Comparison of ENCODE assay signal across 1 mouse cellular context in the genomic region with DNA sequence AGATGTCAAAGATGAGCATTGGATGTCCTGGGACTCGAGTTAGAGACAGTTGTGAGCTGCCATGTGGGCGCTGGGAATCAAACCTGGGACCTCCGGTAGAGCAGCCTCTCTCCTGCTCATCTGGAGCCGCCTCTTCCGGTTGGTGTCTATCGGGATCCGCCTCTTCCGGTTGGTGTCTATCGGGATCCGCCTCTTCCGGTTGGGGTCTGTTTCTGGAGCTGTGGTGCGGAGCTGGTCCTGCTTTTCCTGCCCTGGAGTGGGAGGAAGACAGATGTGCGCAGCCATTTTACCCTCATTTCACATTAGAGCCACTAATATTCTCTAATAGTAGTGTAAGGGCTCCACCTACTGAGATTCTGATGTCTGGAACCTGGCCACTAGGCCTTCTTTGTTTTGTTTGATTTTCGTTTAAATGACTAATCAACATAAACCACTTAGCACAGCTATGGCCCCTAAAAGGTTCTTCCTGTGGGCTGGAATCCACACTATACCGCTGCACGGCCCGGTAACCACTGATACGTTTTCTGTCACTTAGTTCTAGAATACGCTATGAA.
TF ChIP-seq lines count a peak whose summit lies in the region.

No protein-coding gene starts in this region.

TF ChIP-seq in ES-E14, 5 proteins besides CTCF, POLR2A, EP300 and RAD21:
- TF ChIP-seq HCFC1 (IDR thresholded peaks at IDR 0.05; ENCODE audit: borderline replicate concordance, insufficient read depth, low read length), result no peak; the same call in 1 of the 2 replicates
- TF ChIP-seq MAFK (IDR thresholded peaks at IDR 0.05; ENCODE audit: insufficient read depth, low read depth, low read length), result no peak
- no peak for TF ChIP-seq ZNF384 (IDR thresholded peaks at IDR 0.05; ENCODE audit: low read depth, low read length)
- no peak for TF ChIP-seq CHD2 (IDR thresholded peaks at IDR 0.05; ENCODE audit: low read depth, low read length)
- TF ChIP-seq ZC3H11A (IDR thresholded peaks at IDR 0.05; ENCODE audit: borderline replicate concordance, low read depth, low read length), result no peak
